Mouse (Mus musculus): Measurements from ENCODE around the gene Ep400.

DNA sequence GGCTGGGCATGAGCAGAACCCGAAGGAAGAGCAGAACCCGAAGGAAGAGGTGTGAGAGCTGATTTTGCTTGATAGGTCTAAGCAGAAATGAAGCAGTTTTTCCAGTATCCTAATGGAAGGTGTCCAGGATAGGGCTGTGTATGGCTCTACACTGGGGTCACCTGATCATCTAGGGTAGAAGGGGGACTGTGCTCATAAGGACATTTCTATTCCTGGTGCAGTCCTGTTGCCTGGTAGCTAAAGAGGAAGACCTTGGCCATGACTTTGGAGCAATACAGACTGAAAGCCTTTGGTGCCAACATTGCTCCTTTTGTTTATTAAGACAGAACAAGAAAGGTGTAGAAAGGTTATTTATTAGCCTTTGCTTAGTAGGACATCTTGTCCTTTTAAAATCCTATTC is 106.5 kb downstream of the Ep400 start:
- TF ChIP-seq CTCF (IDR thresholded peaks at IDR 0.05; ENCODE audit: borderline replicate concordance, insufficient read depth, low read length) (no peak), POLR2A (IDR thresholded peaks at IDR 0.05; ENCODE audit: low read depth, low read length) (no peak)

Measured in embryonic fibroblast, embryonic 13.5 days (primary cell).